Mouse (Mus musculus) ovary, postnatal 36 days (tissue): ENCODE measurements around the gene Gm36028.

Experiments used
- DNase-seq: peaks from one replicate; pipeline ENCODE4 v3.0.0; 2022; ENCODE audit warnings: low spot score, mixed read lengths

The Gm36028 gene

DNA sequence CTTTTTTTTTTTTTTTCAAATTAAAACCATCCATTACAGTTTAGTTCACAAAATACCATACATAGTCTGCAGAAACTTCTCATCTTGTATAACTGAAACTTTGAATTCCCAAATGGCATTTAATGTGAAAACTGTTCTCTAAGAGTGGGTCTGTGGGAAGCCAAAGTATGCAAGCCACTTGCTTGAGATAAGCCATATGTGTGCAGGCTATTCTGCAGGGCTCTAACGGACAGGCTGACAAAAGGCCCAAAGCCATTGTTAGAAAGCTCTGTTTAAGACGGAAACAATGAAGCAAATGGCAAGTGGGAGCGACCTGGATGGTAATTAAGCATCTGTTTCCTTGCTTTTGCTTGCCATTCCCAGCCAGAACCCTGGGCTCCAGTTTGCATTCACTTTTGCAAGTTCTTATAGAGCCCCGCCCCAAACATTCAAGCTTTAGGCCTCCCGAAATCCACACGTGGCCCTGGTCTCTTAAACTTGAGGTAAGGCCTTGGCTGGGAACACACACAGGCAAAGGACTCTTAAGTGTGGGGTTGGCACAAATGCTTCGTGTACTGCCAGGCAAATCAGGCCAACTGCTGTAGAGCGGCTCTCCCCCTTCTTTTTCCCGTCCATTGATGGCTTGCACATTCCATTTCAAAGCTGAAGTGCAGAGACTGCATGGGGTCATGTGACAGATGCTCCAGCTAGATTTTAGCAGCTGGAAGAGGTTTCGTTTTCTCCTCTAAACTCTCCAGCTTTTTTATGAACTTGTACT lies 51.9 kb downstream of the Gm36028 start:
- no peak for DNase-seq

DNA sequence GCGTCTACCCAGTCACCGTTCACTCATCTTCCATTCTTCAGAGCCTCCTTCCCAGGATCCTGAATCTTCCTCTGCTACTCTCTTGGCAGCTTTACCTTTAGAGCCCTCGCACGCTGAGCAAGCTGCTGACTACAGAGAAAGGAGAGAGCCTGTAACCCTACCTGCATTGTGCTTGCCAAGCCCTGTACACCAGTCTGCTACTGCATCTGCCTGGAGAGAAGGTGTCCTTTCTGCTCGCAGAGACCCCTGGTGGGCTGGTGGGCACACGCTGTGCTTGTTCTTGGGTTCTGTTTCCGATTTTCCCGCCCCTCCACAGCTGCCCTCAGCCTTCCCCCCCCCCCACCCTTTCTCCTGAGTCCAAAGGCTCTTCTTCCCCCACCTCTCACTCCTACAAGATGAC lies 53.7 kb downstream of the Gm36028 start:
- no peak for DNase-seq

DNA sequence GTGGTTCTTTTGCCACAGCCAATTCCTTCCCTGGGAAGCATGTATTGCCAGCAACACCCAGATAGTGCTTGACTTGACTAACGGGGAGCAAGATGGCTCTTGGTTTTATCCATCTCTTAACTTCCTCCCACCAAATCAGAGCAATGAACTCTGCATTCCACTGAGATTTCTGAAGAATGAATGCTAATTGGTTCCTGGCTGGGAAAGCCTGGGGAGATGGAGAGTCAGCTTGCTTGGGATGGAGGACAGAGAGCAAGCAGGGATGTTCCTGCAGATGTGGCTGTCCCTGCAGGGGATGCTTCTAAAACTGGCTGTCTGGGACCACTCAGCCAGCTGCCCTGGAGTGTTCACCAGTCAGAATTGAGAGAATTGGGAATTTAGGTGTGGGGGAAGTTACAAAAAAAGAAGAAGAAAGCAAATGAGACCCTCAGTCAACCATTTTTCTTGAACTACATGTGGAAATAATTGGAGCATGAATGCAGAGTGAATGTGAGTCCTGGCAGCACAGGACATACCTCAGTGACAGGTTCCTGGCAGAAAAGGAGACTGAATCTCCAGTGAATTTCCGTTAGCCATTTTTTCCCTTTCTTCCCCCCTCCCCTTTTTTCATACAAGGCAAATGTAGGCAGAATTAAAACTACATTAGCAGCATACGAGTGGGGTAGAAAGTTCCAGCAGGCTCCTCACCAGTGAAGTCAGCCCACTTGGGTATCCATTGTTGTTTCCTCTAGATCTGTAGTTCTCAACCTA lies 55.0 kb downstream of the Gm36028 start:
- no peak for DNase-seq

DNA sequence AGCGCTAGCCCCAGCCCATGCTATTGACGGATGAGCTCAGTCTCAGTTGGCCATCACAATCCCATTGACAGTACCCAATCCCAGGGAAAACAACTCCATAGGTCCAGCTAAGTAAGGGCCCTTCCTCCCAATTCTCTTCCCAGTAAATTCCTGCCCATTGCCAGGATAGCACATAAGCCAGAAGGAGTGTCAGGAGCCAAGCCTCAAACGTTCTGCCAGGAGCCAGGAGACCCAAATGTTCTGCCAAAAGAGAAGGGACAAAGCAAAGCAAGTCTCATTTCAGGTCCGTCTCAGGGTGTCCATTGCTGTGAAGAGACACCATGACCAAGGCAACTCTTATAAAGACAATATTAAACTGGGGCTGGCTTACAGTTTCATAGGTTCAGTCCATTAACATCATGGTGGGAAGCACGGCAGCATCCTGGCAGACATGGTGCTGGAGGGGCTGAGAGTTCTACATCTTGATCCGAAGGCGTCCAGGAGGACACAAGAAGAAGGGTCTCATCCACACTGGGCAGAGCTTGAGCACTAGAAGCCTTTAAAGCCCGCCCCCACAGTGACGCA lies 57.5 kb downstream of the Gm36028 start:
- no peak for DNase-seq

DNA sequence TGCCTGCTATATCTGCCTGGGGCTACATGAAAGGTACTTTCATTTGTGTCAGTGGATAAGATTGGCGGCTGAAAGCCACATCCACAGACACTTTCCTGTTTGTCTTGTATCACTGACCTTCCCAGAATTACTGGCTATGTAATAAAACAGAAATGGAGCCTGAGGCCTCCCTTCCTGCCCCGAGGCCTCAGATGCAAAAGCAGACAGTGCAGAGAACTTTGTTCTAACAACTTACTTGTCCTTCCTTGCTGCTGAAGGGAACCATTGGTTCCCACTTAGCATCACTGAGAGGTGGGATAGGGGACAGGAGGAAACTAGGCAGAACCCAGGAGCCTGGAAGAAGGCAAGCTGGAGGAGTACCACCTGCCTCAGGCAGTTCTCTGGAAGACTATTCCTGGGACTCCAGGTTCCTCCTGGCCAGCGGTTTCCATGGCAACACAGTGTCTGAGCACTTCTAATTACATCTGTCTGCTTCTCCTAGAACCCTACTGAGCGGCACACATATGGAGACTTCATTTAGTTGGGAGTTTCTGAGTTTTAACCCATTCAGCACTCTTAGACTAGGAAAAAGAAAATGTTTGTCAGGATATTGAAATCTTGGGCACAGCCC lies 58.2 kb downstream of the Gm36028 start:
- DNase-seq, result no peak

DNA sequence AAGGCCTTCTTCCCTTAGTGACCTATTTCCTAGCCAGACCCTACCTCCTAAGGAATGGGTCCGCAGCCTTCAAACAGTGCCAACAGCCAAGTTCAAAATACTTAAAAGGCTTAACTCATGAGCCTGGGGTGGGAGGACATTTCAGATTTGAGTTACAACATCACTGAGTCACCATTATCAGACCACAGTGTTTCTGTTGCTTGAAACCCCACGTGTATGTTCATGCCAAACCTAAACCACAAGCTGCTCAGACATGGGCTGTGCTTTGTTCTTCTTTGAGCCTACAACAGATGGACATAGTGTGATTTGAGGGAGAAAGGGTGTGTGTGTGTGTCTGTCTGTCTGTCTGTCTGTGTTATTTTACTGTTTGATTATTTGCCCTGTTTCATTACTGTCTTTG lies 59.8 kb downstream of the Gm36028 start:
- DNase-seq, result no peak
